Mouse (Mus musculus) embryonic stem cell, embryonic (primary cell): ENCODE measurements at regions not wholly inside any gene's neighbourhood (a gene's known extent, or its start where the extent isn't known, plus 50 kb on each side); places are given as distances from the start of the nearest gene placed in this dataset.

ENCODE experiments used
- CTCF ChIA-PET, 4 experiments: fragments of 300-600 bp in 2 of 4; fragments of 350-600 bp in 2 of 4; sonication (Branson Sonifier 250); formaldehyde crosslinking; loops; one replicate each; lab custom pipeline; 2022; ENCODE audit warnings: inconsistent platforms in 2 of 4; lab: Charles Lee
- POLR2A ChIA-PET, 4 experiments: fragments of 300-600 bp in 2 of 4; fragments of 350-600 bp in 2 of 4; sonication (Branson Sonifier 250); formaldehyde crosslinking; loops; one replicate each; lab custom pipeline; 2022; ENCODE audit warnings: antibody characterized with exemption in 4 of 4, inconsistent platforms in 1 of 4; lab: Charles Lee

GRCm38 (mm10) chr13:24527812-24528531, 54.0 kb upstream of the Ripor2 start:
- CTCF ChIA-PET = interaction anchor here (0.6 to 1.6 kb wide), 10 partner anchors 9 to 112 kb away, joined by 3 to 6 read pairs (median 4); no protein-coding TSS in a partner anchor
- POLR2A ChIA-PET = interaction anchor here in 1 of 4 experiments (1.5 to 1.9 kb wide), 2 partner anchors 14 to 23 kb away, joined by 4 to 6 read pairs; no protein-coding TSS in a partner anchor
